Mouse (Mus musculus): ENCODE results near the gene Avpr1a.

The Avpr1a gene

GRCm38 (mm10) chr10:122447861-122448716, at the start of gene Avpr1a:
Avpr1a (plus strand) TSS chr10:122448499.
- no peak for DNase-seq (ENCODE audit: low spot score in 2 of 2)

GRCm38 (mm10) chr10:122402270-122402669, 46.0 kb upstream of the Avpr1a start:
- no peak for DNase-seq (ENCODE audit: low spot score in 2 of 2)

GRCm38 (mm10) chr10:122406333-122406732, 42.0 kb upstream of the Avpr1a start:
- no peak for DNase-seq (ENCODE audit: low spot score in 2 of 2)

GRCm38 (mm10) chr10:122408697-122409409, 39.4 kb upstream of the Avpr1a start:
- no peak for DNase-seq (ENCODE audit: low spot score in 2 of 2)

- DNase-seq (ENCODE audit: low spot score in 2 of 2): no peak
Measured at GRCm38 (mm10) chr10:122410791-122411190, 37.5 kb upstream of the Avpr1a start.

GRCm38 (mm10) chr10:122432690-122433089, 15.6 kb upstream of the Avpr1a start:
- no peak for DNase-seq (ENCODE audit: low spot score in 2 of 2)

GRCm38 (mm10) chr10:122447275-122447674, 1.0 kb upstream of the Avpr1a start:
- peak in 1 of 2 experiments; percentile 20 for DNase-seq (ENCODE audit: low spot score in 2 of 2)

- no peak for DNase-seq (ENCODE audit: low spot score in 2 of 2)
Measured at GRCm38 (mm10) chr10:122448717-122449611, 665 bp downstream of the Avpr1a start.

- no peak for DNase-seq (ENCODE audit: low spot score in 2 of 2)
Measured at GRCm38 (mm10) chr10:122449856-122450255, 1.6 kb downstream of the Avpr1a start.

GRCm38 (mm10) chr10:122453466-122453865, 5.2 kb downstream of the Avpr1a start:
- DNase-seq (ENCODE audit: low spot score in 2 of 2): no peak

- no peak for DNase-seq (ENCODE audit: low spot score in 2 of 2)
Measured at GRCm38 (mm10) chr10:122455793-122456192, 7.5 kb downstream of the Avpr1a start.

- no peak for DNase-seq (ENCODE audit: low spot score in 2 of 2)
Measured at GRCm38 (mm10) chr10:122476846-122477245, 28.5 kb downstream of the Avpr1a start.

- no peak for DNase-seq (ENCODE audit: low spot score in 2 of 2)
Measured at GRCm38 (mm10) chr10:122498551-122498950, 50.3 kb downstream of the Avpr1a start.

- no peak for DNase-seq (ENCODE audit: low spot score in 2 of 2)
Measured at GRCm38 (mm10) chr10:122499306-122499705, 51.0 kb downstream of the Avpr1a start.

All from spleen, postnatal 14 days (tissue).